Mouse (Mus musculus) stomach, postnatal 0 days (tissue): ENCODE results near the gene Fbxl5. TPM values are rescaled to one million over a fixed set of nuclear protein-coding genes. Genes with fewer than 3 reads are reported as not detected.

Experiments
- ATAC-seq: fragments of 200-750 bp; cut with Nextera tagmentation; 2 replicates; pipeline ENCODE4 v1.8.0; 2017; ENCODE audit not compliant: low FRiP score, low TSS enrichment
- DNase-seq: peaks from one replicate; pipeline ENCODE4 v3.0.0-alpha.2; 2016; ENCODE audit warnings: low spot score
- H3K27ac ChIP-seq: fragments of 300-500 bp; sonication (generic); replicated peaks from 2 replicates; pipeline ENCODE4 v1.5.1; 2014; ENCODE audit warnings: mild to moderate bottlenecking, control low read depth
- H3K27me3 ChIP-seq: fragments of 300-500 bp; sonication (generic); 2 replicates; pipeline ENCODE4 v1.6.1; 2014; ENCODE audit warnings: low read length; ENCODE audit not compliant: control insufficient read depth, insufficient read depth
- H3K36me3 ChIP-seq: fragments of 300-500 bp; sonication (generic); 2 replicates; pipeline ENCODE4 v1.6.1; 2014; ENCODE audit warnings: low read length, mixed read lengths; ENCODE audit not compliant: control insufficient read depth, insufficient read depth
- H3K4me1 ChIP-seq: fragments of 300-500 bp; sonication (generic); replicated peaks from 2 replicates; pipeline ENCODE4 v1.6.1; 2014; ENCODE audit warnings: antibody characterized with exemption; ENCODE audit not compliant: control insufficient read depth, insufficient read depth
- H3K4me2 ChIP-seq: fragments of 300-500 bp; sonication (generic); replicated peaks from 2 replicates; pipeline ENCODE4 v1.6.1; 2014; ENCODE audit warnings: low read depth, mild to moderate bottlenecking, control low read depth, moderate library complexity
- H3K4me3 ChIP-seq: fragments of 300-500 bp; sonication (generic); 2 replicates; pipeline ENCODE4 v1.5.1; 2014; ENCODE audit warnings: low read depth, low read length, control low read depth
- H3K9ac ChIP-seq: fragments of 300-500 bp; sonication (generic); 2 replicates; pipeline ENCODE4 v1.6.1; 2014; ENCODE audit warnings: mild to moderate bottlenecking, low read length, control low read depth, mixed read lengths
- H3K9me3 ChIP-seq: fragments of 300-500 bp; sonication (generic); 2 replicates; pipeline ENCODE4 v1.6.1; 2016; ENCODE audit warnings: low read length; ENCODE audit not compliant: control insufficient read depth
- CTCF ChIP-seq: IDR thresholded peaks from 2 replicates; pipeline ENCODE4 v1.5.1; 2016; ENCODE audit warnings: antibody characterized with exemption, low read depth, mild to moderate bottlenecking, moderate library complexity
- EP300 ChIP-seq: optimal IDR thresholded peaks from 2 replicates; pipeline ENCODE3; 2016; ENCODE audit warnings: antibody characterized with exemption
- WGBS: fragments of 180-500 bp; shearing (Covaris S2); extraction: QIAGEN DNeasy Blood & Tissue Kit; methylation state at CpG from one replicate; pipeline ENCODE4 v1.1.7; 2014; 5-methylcytosine and 5-hydroxymethylcytosine counted together
- polyA plus RNA-seq: library from polyadenylated mRNA; unstranded; fragments of >200 nt; fragmentation: Nextera tagmentation; extraction: Ambion mirVana; gene quantifications from 2 replicates; pipeline ENCODE4 v1.2.1, GENCODE M21; 2015

Gene Fbxl5
- polyA plus RNA-seq, 1 experiment from 2014 or later = 44.0 TPM

DNA sequence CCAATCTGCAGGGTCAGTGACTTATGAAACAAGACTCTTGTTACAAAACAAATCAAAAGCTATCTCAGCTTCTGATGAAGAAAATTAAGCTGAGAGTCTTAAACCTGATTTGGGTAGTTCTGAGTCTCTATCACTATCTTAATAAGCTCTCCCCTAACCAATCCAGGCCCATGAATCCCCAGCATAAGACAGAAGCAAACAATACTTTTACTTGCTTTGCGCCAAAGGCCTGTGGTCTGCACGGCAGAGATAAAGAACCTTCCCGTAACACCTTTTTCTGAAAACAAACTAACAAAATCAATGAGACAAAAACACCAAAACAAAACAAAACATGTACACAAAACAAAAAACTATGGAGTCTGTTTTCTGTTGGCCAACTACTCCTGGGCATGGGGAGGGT, 42.9 kb downstream of the Fbxl5 start:
- ATAC-seq (no peak), DNase-seq (no peak)
- no peak for TF ChIP-seq EP300
- TF ChIP-seq CTCF = no peak
- 86% methylated on average over 3 of the region's 3 CpGs for WGBS
- H3K27me3 ChIP-seq = no peaks in the 10 kb centered on the region
- H3K9ac ChIP-seq = no peak overlapping the region
- H3K9me3 ChIP-seq = no peaks in the 10 kb centered on the region
- peaks cover 2% of the 10 kb centered on the region for H3K4me1 ChIP-seq
- H3K4me2 ChIP-seq = no peak overlapping the region
- H3K27ac ChIP-seq = no peak overlapping the region
- H3K4me3 ChIP-seq = no peak overlapping the region
- H3K36me3 ChIP-seq = no peaks in the 10 kb centered on the region

DNA sequence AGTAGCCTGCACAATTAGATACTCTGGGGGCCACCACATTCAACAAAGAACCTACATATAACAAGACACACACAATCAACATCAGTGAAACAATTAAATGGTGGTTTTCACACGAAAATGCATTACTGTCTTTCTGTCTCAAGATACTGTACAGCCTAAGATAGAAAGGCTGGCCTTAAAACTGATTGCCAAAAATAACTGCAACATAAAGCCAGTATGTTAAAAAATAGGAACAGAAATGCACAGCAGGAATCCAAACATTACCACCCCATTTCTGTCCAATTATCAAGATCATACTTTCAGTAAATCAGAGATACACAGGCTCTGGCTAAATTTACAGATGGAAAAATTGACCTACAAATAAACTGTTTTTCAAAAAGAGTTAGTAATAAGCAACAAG, 44.4 kb downstream of the Fbxl5 start:
- ATAC-seq = no peak
- WGBS = 43% methylated on average over 1 of the region's 1 CpGs
- no peak overlapping the region for H3K4me2 ChIP-seq

GRCm38 (mm10) chr5:43776407-43776806, 45.0 kb downstream of the Fbxl5 start:
- Histone ChIP-seq H3K27me3 (no peaks in the 10 kb centered on the region), H3K9me3 (no peaks in the 10 kb centered on the region), H3K4me1 (peaks cover 2% of the 10 kb centered on the region), H3K9ac (no peak overlapping the region), H3K27ac (no peak overlapping the region), H3K4me3 (no peak overlapping the region), H3K36me3 (no peaks in the 10 kb centered on the region), H3K4me2 (no peak overlapping the region)
- ATAC-seq (no peak), DNase-seq (no peak)
- TF ChIP-seq CTCF = no peak
- no peak for TF ChIP-seq EP300

More for the DNA sequence above, 44.4 kb downstream of the Fbxl5 start:
- Histone ChIP-seq H3K9ac (no peak overlapping the region), H3K4me1 (peaks cover 2% of the 10 kb centered on the region), H3K27ac (no peak overlapping the region), H3K4me3 (no peak overlapping the region), H3K36me3 (no peaks in the 10 kb centered on the region), H3K27me3 (no peaks in the 10 kb centered on the region), H3K9me3 (no peaks in the 10 kb centered on the region)
- TF ChIP-seq CTCF (no peak), EP300 (no peak)
- DNase-seq = no peak

- no peak overlapping the region for H3K4me2 ChIP-seq
- TF ChIP-seq EP300 = no peak
- no peak for TF ChIP-seq CTCF
- 75% methylated on average over 3 of the region's 3 CpGs for WGBS
- no peak overlapping the region for H3K9ac ChIP-seq
- DNase-seq (no peak), ATAC-seq (no peak)
- no peak overlapping the region for H3K4me3 ChIP-seq
- no peak overlapping the region for H3K27ac ChIP-seq
- no peaks in the 10 kb centered on the region for H3K27me3 ChIP-seq
- H3K9me3 ChIP-seq = no peaks in the 10 kb centered on the region
- peaks cover 1% of the 10 kb centered on the region; the same call in 1 of the 2 replicates for H3K4me1 ChIP-seq
- no peaks in the 10 kb centered on the region for H3K36me3 ChIP-seq
Measured at GRCm38 (mm10) chr5:43771555-43771954, 49.9 kb downstream of the Fbxl5 start.

- H3K27ac ChIP-seq = no peak overlapping the region
- DNase-seq (no peak), ATAC-seq (no peak)
- no peaks in the 10 kb centered on the region for H3K36me3 ChIP-seq
- no peaks in the 10 kb centered on the region for H3K27me3 ChIP-seq
- TF ChIP-seq CTCF (no peak), EP300 (no peak)
- H3K9me3 ChIP-seq = no peaks in the 10 kb centered on the region
- H3K9ac ChIP-seq = no peak overlapping the region
- no peaks in the 10 kb centered on the region for H3K4me1 ChIP-seq
- no peak overlapping the region for H3K4me3 ChIP-seq
- 86% methylated on average over 3 of the region's 3 CpGs for WGBS
- H3K4me2 ChIP-seq = no peak overlapping the region
Measured at GRCm38 (mm10) chr5:43770618-43771354, 50.7 kb downstream of the Fbxl5 start.

GRCm38 (mm10) chr5:43749092-43749491, 72.3 kb downstream of the Fbxl5 start:
- no peaks in the 10 kb centered on the region for H3K9me3 ChIP-seq
- no peak overlapping the region for H3K4me3 ChIP-seq
- peak; percentile 17 for DNase-seq
- no peaks in the 10 kb centered on the region; the same call in 1 of the 2 replicates for H3K36me3 ChIP-seq
- H3K9ac ChIP-seq = no peak overlapping the region
- no peak overlapping the region for H3K27ac ChIP-seq
- TF ChIP-seq CTCF (peak; percentile 31), EP300 (no peak)
- H3K4me2 ChIP-seq = no peak overlapping the region
- ATAC-seq = no peak
- no peaks in the 10 kb centered on the region for H3K4me1 ChIP-seq
- 71% methylated on average over 3 of the region's 3 CpGs for WGBS
- H3K27me3 ChIP-seq = no peaks in the 10 kb centered on the region
